Mouse (Mus musculus): ENCODE measurements around the gene Nup107.

DNA sequence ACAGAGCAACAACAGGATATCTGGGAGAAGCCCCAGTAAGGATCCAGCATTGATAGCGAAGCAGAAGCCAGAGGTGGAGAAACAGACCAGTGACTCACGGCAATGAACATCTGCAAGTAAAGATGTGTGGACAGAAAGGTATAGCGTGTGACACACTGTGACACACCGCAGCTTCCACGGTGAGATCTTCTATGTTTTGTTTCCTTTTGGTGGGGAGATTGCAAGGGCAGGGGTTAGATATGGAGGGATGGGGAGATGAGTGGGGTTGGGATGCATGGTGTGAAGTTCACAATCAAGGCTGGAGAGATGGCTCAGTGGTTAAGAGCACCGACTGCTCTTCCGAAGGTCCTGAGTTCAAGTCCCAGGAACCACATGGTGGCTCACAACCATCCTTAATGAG, 62.4 kb downstream of the Nup107 start:
- TF ChIP-seq TAL1 (IDR thresholded peaks at IDR 0.05; ENCODE audit: low read length) (no peak), ELF1 (IDR thresholded peaks at IDR 0.05; ENCODE audit: low read depth, low read length) (no peak), CTCF (IDR thresholded peaks at IDR 0.05 in 2 of 3, conservative IDR thresholded peaks at IDR 0.05 in 1 of 3; ENCODE audit: control insufficient read depth in 1 of 3, insufficient read depth in 1 of 3, low read depth in 2 of 3, low read length in 3 of 3, poor library complexity in 1 of 3, severe bottlenecking in 1 of 3) (no peak), GABPA (IDR thresholded peaks at IDR 0.05; ENCODE audit: low read depth, low read length) (no peak), POLR2AphosphoS2 (IDR thresholded peaks at IDR 0.05; ENCODE audit: low read length) (no peak), ZC3H11A (IDR thresholded peaks at IDR 0.05; ENCODE audit: low read depth, low read length) (no peak), KAT2A (conservative IDR thresholded peaks at IDR 0.05; ENCODE audit: low read depth, low read length) (no peak), EP300 (IDR thresholded peaks at IDR 0.05; ENCODE audit: low read depth in 1 of 2, low read length in 2 of 2) (no peak), POLR2A (IDR thresholded peaks at IDR 0.05; ENCODE audit: control insufficient read depth in 1 of 2, insufficient read depth in 1 of 2, low read depth in 1 of 2, low read length in 2 of 2, poor library complexity in 1 of 2) (no peak)
